Mouse (Mus musculus): ENCODE data around the gene Mtif3. TPM values are rescaled to one million over a fixed set of nuclear protein-coding genes. Genes with fewer than 3 reads are reported as not detected.

The Mtif3 gene
- polyA plus RNA-seq, 1 experiment from 2014 or later, result 29.9 TPM

GRCm38 (mm10) chr5:146963937-146964278 lies 308 bp upstream of the Mtif3 start:
- Histone ChIP-seq H3K27ac (ENCODE audit: low read depth, low read length) (no peak overlapping the region), H3K27me3 (replicated peaks; ENCODE audit: control insufficient read depth, insufficient read depth, low read length) (no peaks in the 10 kb centered on the region), H3K4me3 (ENCODE audit: low read depth, low read length) (peak overlapping the region; percentile 96), H3K4me2 (replicated peaks; ENCODE audit: low read depth) (peak overlapping the region; percentile 75), H3K36me3 (ENCODE audit: control insufficient read depth, insufficient read depth) (peaks cover 13% of the 10 kb centered on the region), H3K9ac (ENCODE audit: low read depth, low read length) (peak overlapping the region; percentile 90), H3K4me1 (replicated peaks; ENCODE audit: control insufficient read depth, insufficient read depth, low read length) (peaks cover 5% of the 10 kb centered on the region; the same call in 1 of the 2 replicates), H3K9me3 (ENCODE audit: control insufficient read depth) (no peaks in the 10 kb centered on the region)
- 50% methylated on average over 8 of the region's 8 CpGs for WGBS
- peak; percentile 25; the same call in 1 of the 2 replicates for ATAC-seq
- TF ChIP-seq CTCF (IDR thresholded peaks at IDR 0.05; ENCODE audit: low read depth), result no peak

DNA sequence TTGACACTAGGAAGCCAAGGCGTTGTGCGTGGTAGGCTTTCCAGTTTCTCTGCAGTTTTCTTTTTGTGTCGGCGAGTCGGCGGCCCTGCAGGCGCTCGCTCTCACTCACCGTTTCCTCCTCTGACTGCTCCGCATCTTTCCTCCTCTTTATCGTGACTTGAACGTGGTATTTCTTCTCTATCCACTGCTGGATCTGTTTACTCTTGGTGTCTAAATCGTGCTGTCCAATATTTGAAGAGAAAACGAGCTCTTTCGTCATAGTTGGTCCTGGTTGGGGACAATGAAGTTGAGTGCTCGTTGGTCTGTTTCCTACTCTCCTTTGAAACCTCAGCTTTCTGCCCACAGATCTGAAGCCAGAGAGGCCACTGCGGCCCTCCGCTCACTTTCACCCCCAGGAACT lies 6.9 kb downstream of the Mtif3 start:
- ATAC-seq, result no peak
- H3K36me3 ChIP-seq (ENCODE audit: control insufficient read depth, insufficient read depth), result peaks cover 82% of the 10 kb centered on the region
- no peaks in the 10 kb centered on the region for H3K4me1 ChIP-seq (replicated peaks; ENCODE audit: control insufficient read depth, insufficient read depth, low read length)
- 87% methylated on average over 18 of the region's 18 CpGs for WGBS
- H3K4me2 ChIP-seq (replicated peaks; ENCODE audit: low read depth), result no peak overlapping the region
- no peak overlapping the region for H3K9ac ChIP-seq (ENCODE audit: low read depth, low read length)
- H3K4me3 ChIP-seq (ENCODE audit: low read depth, low read length), result no peak overlapping the region
- TF ChIP-seq CTCF (IDR thresholded peaks at IDR 0.05; ENCODE audit: low read depth), result no peak
- no peaks in the 10 kb centered on the region for H3K27me3 ChIP-seq (replicated peaks; ENCODE audit: control insufficient read depth, insufficient read depth, low read length)
- H3K9me3 ChIP-seq (ENCODE audit: control insufficient read depth), result no peaks in the 10 kb centered on the region
- H3K27ac ChIP-seq (ENCODE audit: low read depth, low read length), result no peak overlapping the region

GRCm38 (mm10) chr5:146955651-146956050 lies 7.9 kb downstream of the Mtif3 start:
- Histone ChIP-seq H3K9me3 (ENCODE audit: control insufficient read depth) (no peaks in the 10 kb centered on the region), H3K27ac (ENCODE audit: low read depth, low read length) (no peak overlapping the region), H3K4me2 (replicated peaks; ENCODE audit: low read depth) (no peak overlapping the region), H3K9ac (ENCODE audit: low read depth, low read length) (no peak overlapping the region), H3K4me1 (replicated peaks; ENCODE audit: control insufficient read depth, insufficient read depth, low read length) (no peaks in the 10 kb centered on the region), H3K27me3 (replicated peaks; ENCODE audit: control insufficient read depth, insufficient read depth, low read length) (no peaks in the 10 kb centered on the region), H3K4me3 (ENCODE audit: low read depth, low read length) (no peak overlapping the region), H3K36me3 (ENCODE audit: control insufficient read depth, insufficient read depth) (peaks cover 86% of the 10 kb centered on the region)
- ATAC-seq, result no peak
- WGBS, result 78% methylated on average over 5 of the region's 5 CpGs
- no peak for TF ChIP-seq CTCF (IDR thresholded peaks at IDR 0.05; ENCODE audit: low read depth)

DNA sequence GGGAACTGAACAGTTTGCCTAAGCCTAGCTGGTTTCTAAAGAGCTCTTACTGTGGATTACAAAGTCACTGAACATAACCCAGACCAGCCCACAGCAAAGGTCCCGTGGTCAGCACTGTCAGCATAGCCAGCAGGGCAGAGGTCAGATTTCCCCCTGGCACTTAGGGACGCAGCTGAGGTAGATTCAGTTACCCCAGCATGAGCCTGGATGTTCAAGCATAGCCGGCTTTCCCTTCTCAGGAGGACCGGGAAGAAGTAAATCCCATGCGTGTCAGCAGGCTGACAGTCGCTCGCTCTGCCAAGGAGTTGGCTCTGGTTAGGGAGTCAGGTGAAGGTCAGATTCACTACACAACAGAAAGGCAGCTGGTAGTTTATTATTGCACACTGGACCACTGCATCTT lies 9.0 kb downstream of the Mtif3 start:
- H3K27me3 ChIP-seq (replicated peaks; ENCODE audit: control insufficient read depth, insufficient read depth, low read length), result no peaks in the 10 kb centered on the region
- TF ChIP-seq CTCF (IDR thresholded peaks at IDR 0.05; ENCODE audit: low read depth), result no peak
- no peak overlapping the region for H3K4me2 ChIP-seq (replicated peaks; ENCODE audit: low read depth)
- H3K9ac ChIP-seq (ENCODE audit: low read depth, low read length), result no peak overlapping the region
- H3K4me3 ChIP-seq (ENCODE audit: low read depth, low read length), result no peak overlapping the region
- ATAC-seq, result no peak
- H3K9me3 ChIP-seq (ENCODE audit: control insufficient read depth), result no peaks in the 10 kb centered on the region
- peaks cover 87% of the 10 kb centered on the region for H3K36me3 ChIP-seq (ENCODE audit: control insufficient read depth, insufficient read depth)
- peaks cover 4% of the 10 kb centered on the region; the same call in 1 of the 2 replicates for H3K4me1 ChIP-seq (replicated peaks; ENCODE audit: control insufficient read depth, insufficient read depth, low read length)
- H3K27ac ChIP-seq (ENCODE audit: low read depth, low read length), result no peak overlapping the region; the same call in 1 of the 2 replicates
- WGBS, result 87% methylated on average over 7 of the region's 7 CpGs

DNA sequence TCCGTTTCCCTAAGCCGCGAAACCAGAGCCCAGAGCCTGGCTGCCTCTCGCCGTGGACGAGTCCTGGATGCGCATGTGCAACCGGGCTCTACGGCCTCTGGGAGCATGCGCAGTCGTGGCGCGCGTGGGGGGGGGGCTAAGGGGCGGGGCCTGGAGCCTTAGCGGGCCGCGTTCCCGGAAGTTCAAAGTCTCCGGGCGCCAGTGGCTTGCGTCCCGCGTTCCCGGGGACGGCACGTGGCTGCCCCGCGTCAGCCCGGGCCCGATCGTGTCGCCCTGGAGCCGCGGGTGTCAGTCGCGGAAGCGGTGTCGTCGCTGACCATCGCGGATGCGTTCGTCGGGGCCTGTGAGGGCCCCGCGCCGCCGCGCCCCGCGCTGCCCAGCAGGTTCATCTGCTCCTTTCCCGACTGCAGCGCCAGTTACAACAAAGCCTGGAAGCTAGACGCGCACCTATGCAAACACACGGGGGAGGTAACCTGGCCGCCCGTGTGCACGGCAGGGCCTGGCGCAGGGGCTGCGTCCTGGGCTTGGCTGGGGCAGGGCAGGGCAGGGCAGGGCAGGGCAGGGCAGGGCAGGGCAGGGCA lies 15.0 kb downstream of the Mtif3 start, which contains the start of gene Gtf3a:
Gene Gtf3a, plus strand, starts transcription at position 150 of the 581 bp plus-strand sequence.
- H3K9ac ChIP-seq (ENCODE audit: low read depth, low read length), result peak within 1 kb of the TSS; percentile 71
- peak within 1 kb of the TSS; percentile 88 for H3K4me2 ChIP-seq (replicated peaks; ENCODE audit: low read depth)
- no peaks in the 10 kb centered on the region for H3K9me3 ChIP-seq (ENCODE audit: control insufficient read depth)
- H3K36me3 ChIP-seq (ENCODE audit: control insufficient read depth, insufficient read depth), result peaks cover 30% of the 10 kb centered on the region
- peak within 1 kb of the TSS; percentile 94 for H3K27ac ChIP-seq (ENCODE audit: low read depth, low read length)
- WGBS, result under 1% methylated on average over 62 of the region's 62 CpGs
- ATAC-seq, result peak; percentile 99
- H3K4me1 ChIP-seq (replicated peaks; ENCODE audit: control insufficient read depth, insufficient read depth, low read length), result peaks cover 7% of the 10 kb centered on the region; the same call in 1 of the 2 replicates
- TF ChIP-seq CTCF (IDR thresholded peaks at IDR 0.05; ENCODE audit: low read depth), result peak; percentile 24; the same call in 1 of the 2 replicates
- no peaks in the 10 kb centered on the region for H3K27me3 ChIP-seq (replicated peaks; ENCODE audit: control insufficient read depth, insufficient read depth, low read length)
- peak within 1 kb of the TSS; percentile 70 for H3K4me3 ChIP-seq (ENCODE audit: low read depth, low read length)

- WGBS, result 13% methylated on average over 10 of the region's 10 CpGs
- no peaks in the 10 kb centered on the region for H3K27me3 ChIP-seq (replicated peaks; ENCODE audit: control insufficient read depth, insufficient read depth, low read length)
- peaks cover 7% of the 10 kb centered on the region; the same call in 1 of the 2 replicates for H3K4me1 ChIP-seq (replicated peaks; ENCODE audit: control insufficient read depth, insufficient read depth, low read length)
- peak overlapping the region; percentile 70 for H3K4me3 ChIP-seq (ENCODE audit: low read depth, low read length)
- peak overlapping the region; percentile 71; the same call in 1 of the 2 replicates for H3K9ac ChIP-seq (ENCODE audit: low read depth, low read length)
- ATAC-seq, result no peak
- H3K27ac ChIP-seq (ENCODE audit: low read depth, low read length), result peak overlapping the region; percentile 94
- TF ChIP-seq CTCF (IDR thresholded peaks at IDR 0.05; ENCODE audit: low read depth), result no peak
- H3K9me3 ChIP-seq (ENCODE audit: control insufficient read depth), result no peaks in the 10 kb centered on the region
- peaks cover 24% of the 10 kb centered on the region for H3K36me3 ChIP-seq (ENCODE audit: control insufficient read depth, insufficient read depth)
- peak overlapping the region; percentile 88 for H3K4me2 ChIP-seq (replicated peaks; ENCODE audit: low read depth)
Observed at GRCm38 (mm10) chr5:146948041-146948507, 15.5 kb downstream of the Mtif3 start.

Measured in intestine, postnatal 0 days (tissue).